Mouse (Mus musculus) heart, embryonic 13.5 days (tissue): ENCODE measurements around the gene Socs7. TPM values are rescaled to one million over a fixed set of nuclear protein-coding genes. Genes with fewer than 3 reads are reported as not detected.

Source experiments
- ATAC-seq: fragments of 200-750 bp; cut with Nextera tagmentation; 2 replicates; pipeline ENCODE4 v1.8.0; 2017; ENCODE audit warnings: moderate TSS enrichment; ENCODE audit not compliant: insufficient number of reproducible peaks, low FRiP score, low TSS enrichment; ENCODE audit errors: extremely low read depth
- H3K27ac ChIP-seq: fragments of 300-500 bp; sonication (generic); replicated peaks from 2 replicates; pipeline ENCODE4 v1.5.1; 2015; ENCODE audit warnings: moderate library complexity, mild to moderate bottlenecking, inconsistent platforms
- H3K27me3 ChIP-seq: fragments of 300-500 bp; sonication (generic); replicated peaks from 2 replicates; pipeline ENCODE4 v1.6.1; 2015; ENCODE audit warnings: mild to moderate bottlenecking, inconsistent platforms
- H3K36me3 ChIP-seq: fragments of 300-500 bp; sonication (generic); 2 replicates; pipeline ENCODE4 v1.6.1; 2015; ENCODE audit warnings: mild to moderate bottlenecking, inconsistent platforms
- H3K4me1 ChIP-seq: fragments of 300-500 bp; sonication (generic); 2 replicates; pipeline ENCODE4 v1.6.1; 2015; ENCODE audit warnings: inconsistent platforms
- H3K4me2 ChIP-seq: fragments of 300-500 bp; sonication (generic); 2 replicates; pipeline ENCODE4 v1.6.1; 2015; ENCODE audit warnings: inconsistent platforms, mild to moderate bottlenecking, moderate library complexity
- H3K4me3 ChIP-seq: fragments of 300-500 bp; sonication (generic); 2 replicates; pipeline ENCODE4 v1.5.1; 2015; ENCODE audit warnings: moderate library complexity, mild to moderate bottlenecking, inconsistent platforms
- H3K9ac ChIP-seq: fragments of 300-500 bp; sonication (generic); 2 replicates; pipeline ENCODE4 v1.6.1; 2015; ENCODE audit warnings: inconsistent platforms, mild to moderate bottlenecking, moderate library complexity
- H3K9me3 ChIP-seq: fragments of 300-500 bp; sonication (generic); 2 replicates; pipeline ENCODE4 v1.6.1; 2016; ENCODE audit warnings: inconsistent platforms
- WGBS: fragments of 180-500 bp; shearing (Covaris S2); methylation state at CpG from one replicate; pipeline ENCODE4 v1.1.7; 2015; ENCODE audit warnings: mixed read lengths; 5-methylcytosine and 5-hydroxymethylcytosine counted together
- polyA plus RNA-seq: library from polyadenylated mRNA; unstranded; fragments of >200 nt; fragmentation: Nextera tagmentation; extraction: Ambion mirVana; gene quantifications from 2 replicates; pipeline ENCODE4 v1.2.1, GENCODE M21; 2015

The Socs7 gene
- polyA plus RNA-seq, 1 experiment from 2014 or later: 3.4 TPM

DNA sequence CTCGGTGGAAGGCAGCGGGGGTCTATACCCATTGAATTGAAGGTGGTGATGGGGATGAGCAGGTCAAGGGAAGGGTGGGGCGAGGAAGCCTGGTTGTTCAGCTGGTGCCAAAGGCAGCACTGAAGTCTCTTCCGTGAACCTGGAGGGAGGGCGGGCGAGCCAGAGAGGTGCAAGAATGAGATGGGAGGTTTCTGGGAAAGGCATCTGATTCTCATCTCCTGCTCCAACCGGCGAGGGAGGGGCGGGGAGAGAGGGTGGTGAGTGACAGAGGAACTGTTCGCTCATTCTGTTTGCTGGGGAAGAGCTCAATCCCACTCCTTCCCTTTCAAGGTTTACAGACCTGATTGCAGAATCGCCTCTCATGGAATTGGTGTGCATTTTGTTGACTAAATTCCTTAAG is 31.3 kb downstream of the Socs7 start:
- no peak for ATAC-seq
- Histone ChIP-seq H3K36me3 (peaks cover 79% of the 10 kb centered on the region), H3K4me3 (no peak overlapping the region), H3K9ac (no peak overlapping the region), H3K4me2 (no peak overlapping the region), H3K27me3 (no peaks in the 10 kb centered on the region), H3K27ac (no peak overlapping the region), H3K9me3 (no peaks in the 10 kb centered on the region), H3K4me1 (peaks cover 38% of the 10 kb centered on the region)
- 52% methylated on average over 11 of the region's 11 CpGs for WGBS

DNA sequence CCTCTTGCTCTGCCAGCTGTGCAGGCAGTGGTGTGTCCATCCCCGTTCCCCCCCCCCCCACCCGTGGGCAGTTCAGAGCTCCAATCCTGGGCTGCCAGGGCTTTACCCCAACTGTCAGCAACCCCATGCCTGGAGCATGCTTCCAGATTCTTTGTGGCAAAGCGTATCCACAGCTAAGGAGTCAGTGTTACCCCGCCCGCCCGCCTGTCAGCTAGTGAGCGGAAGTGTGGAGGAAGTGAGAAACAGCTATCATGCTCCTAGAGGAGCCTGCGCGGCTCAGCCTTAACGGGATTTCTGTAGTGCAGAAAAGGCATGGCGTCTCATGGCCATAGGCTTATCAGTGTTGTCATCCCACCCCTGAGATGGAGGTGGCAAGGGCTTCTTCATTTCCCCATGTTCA is 31.8 kb downstream of the Socs7 start:
- Histone ChIP-seq H3K27ac (no peak overlapping the region), H3K4me2 (no peak overlapping the region), H3K4me1 (peaks cover 38% of the 10 kb centered on the region), H3K4me3 (no peak overlapping the region), H3K9me3 (no peaks in the 10 kb centered on the region), H3K27me3 (no peaks in the 10 kb centered on the region), H3K9ac (no peak overlapping the region), H3K36me3 (peaks cover 77% of the 10 kb centered on the region)
- no peak for ATAC-seq
- 51% methylated on average over 11 of the region's 11 CpGs for WGBS

DNA sequence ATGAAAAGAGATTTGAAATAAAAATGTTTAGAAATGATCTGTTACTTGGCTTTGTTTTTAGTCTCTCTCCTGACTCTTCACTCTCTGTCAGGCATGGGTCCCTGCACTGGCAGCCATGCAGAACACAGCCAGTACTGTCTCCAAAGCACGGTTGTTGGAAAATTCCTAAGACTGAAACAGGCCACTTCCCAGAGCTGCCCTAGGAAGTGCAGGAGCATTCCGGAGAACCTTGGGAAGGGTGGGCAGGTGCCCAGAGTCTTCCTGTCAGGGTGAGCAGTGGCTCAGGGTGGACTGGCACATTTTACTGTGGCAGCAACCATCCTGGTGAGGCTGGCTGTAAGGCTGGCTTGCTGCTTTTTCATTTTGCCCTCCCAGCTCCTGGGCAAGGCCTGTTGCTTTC is 36.2 kb downstream of the Socs7 start:
- Histone ChIP-seq H3K27me3 (no peaks in the 10 kb centered on the region), H3K27ac (no peak overlapping the region), H3K36me3 (peaks cover 36% of the 10 kb centered on the region), H3K4me3 (no peak overlapping the region), H3K9me3 (no peaks in the 10 kb centered on the region), H3K9ac (no peak overlapping the region), H3K4me1 (peaks cover 39% of the 10 kb centered on the region), H3K4me2 (no peak overlapping the region)
- no peak for ATAC-seq
- WGBS: 63% methylated on average over 2 of the region's 2 CpGs

DNA sequence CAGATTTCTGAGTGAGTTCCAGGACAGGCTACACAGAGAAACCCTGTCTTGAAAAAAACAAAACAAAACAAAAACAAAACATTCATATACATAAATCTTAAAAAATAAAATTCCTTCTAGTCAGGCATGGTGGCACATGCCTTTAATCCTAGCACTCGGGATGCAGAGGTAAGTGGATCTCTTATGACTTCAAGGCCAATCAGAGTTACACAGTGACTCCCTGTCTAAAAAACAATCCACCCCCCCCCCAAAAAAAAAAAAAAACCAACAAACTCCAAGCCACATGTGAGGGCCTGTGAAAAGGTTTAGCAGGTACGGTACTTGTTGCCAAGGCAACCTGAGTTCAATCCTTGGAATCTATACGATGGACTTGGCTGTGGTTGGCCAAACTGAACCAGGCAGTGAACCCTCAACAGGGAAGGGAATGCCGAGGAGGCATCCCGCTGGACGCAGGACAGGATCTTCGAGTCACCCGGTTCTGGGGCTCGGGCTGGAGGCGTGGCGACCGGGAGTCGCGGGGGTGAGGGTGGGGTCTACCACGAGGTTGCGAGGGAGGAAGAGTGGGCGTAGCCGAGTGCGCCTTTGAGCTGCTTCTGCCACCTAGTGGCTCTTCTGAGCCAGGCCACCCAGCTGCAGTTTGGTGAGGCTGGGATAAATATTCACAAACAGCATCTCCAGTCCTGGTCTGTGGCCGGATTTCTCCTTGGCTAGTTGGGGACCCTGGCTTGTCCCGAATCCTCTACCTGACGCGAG is 37.8 kb downstream of the Socs7 start:
- Histone ChIP-seq H3K27me3 (no peaks in the 10 kb centered on the region), H3K4me1 (peaks cover 44% of the 10 kb centered on the region), H3K36me3 (peaks cover 20% of the 10 kb centered on the region), H3K9ac (peak overlapping the region; percentile 48; the same call in 1 of the 2 replicates), H3K4me3 (peak overlapping the region; percentile 45), H3K9me3 (no peaks in the 10 kb centered on the region), H3K27ac (peak overlapping the region; percentile 32; the same call in 1 of the 2 replicates), H3K4me2 (peak overlapping the region; percentile 76)
- ATAC-seq: no peak; the same call in 1 of the 2 replicates
- 3% methylated on average over 23 of the region's 23 CpGs for WGBS

DNA sequence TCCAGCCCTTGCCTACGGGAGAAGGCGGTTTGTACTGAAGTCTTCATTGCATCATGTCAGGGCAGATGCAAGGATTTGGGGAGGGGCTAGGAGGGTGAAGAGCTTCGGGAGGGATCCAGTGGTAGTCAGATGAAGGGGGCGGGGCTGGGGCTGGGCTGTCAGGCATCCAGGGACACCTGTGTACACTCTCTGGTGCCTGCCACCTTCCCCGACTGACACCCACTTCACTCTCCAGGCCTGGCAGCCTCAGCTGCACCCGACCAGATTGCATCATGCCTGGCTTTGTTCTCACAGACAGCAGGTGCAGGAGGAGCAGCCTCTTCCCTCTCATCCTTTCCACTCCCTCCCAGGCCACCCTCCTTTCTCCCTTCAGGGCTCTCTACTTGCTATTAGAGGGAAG is 38.7 kb downstream of the Socs7 start:
- WGBS: 13% methylated on average over 6 of the region's 6 CpGs

DNA sequence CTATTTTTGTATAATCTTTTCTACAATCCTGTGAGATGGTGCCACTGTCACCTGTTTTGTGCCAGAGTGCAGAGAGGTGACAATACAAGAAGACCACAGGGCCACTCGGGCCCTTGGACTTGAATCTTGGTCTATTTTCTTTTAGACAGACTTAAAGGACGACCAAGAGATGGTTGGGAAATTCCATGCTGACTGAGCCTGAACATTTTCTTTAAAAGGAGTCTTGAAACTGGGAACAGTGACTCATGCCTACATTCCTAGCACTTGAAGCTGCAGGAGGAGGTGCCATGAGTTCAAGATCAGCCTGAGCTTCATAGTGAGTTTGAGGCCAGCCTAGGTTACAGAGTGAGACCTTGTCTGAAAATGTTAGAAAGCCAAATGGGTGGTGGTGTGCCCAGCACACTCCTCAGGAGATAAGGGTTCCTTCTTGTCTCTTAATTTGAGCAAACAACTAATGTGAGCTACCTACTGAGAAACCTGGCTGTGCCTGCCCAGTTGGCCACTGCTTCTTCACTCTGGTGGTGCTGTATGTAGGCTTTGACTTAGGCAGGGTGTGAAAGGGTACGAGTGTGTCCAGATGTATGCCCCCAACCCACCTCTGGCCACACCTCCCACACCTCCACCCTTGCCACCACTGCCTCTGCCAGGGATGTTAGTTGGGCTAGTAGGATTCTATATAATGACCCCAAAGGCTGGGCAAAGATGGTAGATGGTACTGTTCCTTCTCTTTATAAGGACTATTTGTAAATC is 39.5 kb downstream of the Socs7 start:
- ATAC-seq: no peak
- WGBS: 63% methylated on average over 3 of the region's 3 CpGs
- H3K4me1 ChIP-seq: peaks cover 61% of the 10 kb centered on the region

More for the DNA sequence above, 38.7 kb downstream of the Socs7 start:
- Histone ChIP-seq H3K4me1 (peaks cover 54% of the 10 kb centered on the region), H3K36me3 (peaks cover 10% of the 10 kb centered on the region), H3K27me3 (no peaks in the 10 kb centered on the region), H3K4me2 (peak overlapping the region; percentile 76; the same call in 1 of the 2 replicates), H3K27ac (peak overlapping the region; percentile 32), H3K4me3 (no peak overlapping the region), H3K9ac (0 out of 2 replicates have a peak overlapping the region, but pooled peaks have one; percentile 37), H3K9me3 (no peaks in the 10 kb centered on the region)
- no peak for ATAC-seq

DNA sequence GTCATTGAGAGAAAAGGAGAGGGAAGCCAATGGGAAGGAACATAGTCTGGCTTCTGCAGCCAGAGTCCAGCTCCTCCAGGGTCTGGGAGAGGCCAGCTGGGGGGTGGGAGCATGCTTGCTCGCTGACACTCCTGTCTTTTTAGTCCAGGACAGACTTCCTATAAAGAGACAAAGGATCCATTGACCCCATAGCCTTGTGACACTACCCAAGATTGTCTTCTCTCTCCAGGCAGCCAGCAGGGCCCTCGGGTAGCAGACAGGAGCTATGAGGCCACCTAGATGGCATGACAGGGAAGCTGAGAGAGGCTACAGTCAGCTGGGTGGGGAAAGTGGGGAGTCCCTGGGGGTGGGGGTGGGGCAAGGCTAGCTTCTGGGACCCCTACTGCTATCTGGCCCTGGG is 40.4 kb downstream of the Socs7 start:
- 34% methylated on average over 2 of the region's 2 CpGs for WGBS
- Histone ChIP-seq H3K27ac (no peak overlapping the region), H3K36me3 (peaks cover 4% of the 10 kb centered on the region), H3K27me3 (no peaks in the 10 kb centered on the region), H3K4me3 (no peak overlapping the region), H3K4me2 (no peak overlapping the region), H3K9me3 (no peaks in the 10 kb centered on the region), H3K9ac (no peak overlapping the region), H3K4me1 (peaks cover 70% of the 10 kb centered on the region)
- no peak for ATAC-seq

More for the DNA sequence above, 39.5 kb downstream of the Socs7 start:
- Histone ChIP-seq H3K27ac (peak overlapping the region; percentile 32; the same call in 1 of the 2 replicates), H3K4me2 (no peak overlapping the region), H3K9ac (no peak overlapping the region), H3K27me3 (no peaks in the 10 kb centered on the region), H3K9me3 (no peaks in the 10 kb centered on the region), H3K36me3 (peaks cover 7% of the 10 kb centered on the region), H3K4me3 (no peak overlapping the region)

DNA sequence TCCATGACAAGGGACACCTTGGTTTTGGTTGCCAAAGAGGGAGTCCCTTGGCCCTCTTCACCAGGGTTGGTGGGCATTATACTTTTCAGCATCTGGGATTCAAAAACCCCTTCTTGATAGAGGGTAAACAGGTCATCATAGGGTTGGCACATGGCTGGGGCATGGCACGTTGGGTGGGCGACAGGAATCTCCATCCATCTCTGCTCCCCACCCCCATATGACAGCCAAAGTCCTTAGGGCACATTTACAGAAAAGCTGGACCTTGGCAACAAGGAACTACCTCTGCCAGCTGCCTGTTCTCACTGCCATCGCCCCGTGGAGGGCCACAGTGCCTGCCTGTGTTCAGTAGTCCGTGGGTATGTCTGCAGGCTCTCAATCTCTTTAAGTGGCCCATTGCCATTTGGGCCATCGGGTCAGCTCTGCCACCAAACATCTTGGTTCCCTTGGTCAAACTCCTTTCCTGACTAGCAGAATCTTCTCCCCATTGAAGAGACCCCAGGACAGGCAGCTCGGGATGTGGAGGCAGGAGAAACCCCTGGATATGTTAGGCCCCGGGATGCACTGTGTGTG is 41.3 kb downstream of the Socs7 start:
- peak overlapping the region; percentile 83 for H3K9ac ChIP-seq
- H3K36me3 ChIP-seq: peaks cover 4% of the 10 kb centered on the region
- peak overlapping the region; percentile 65 for H3K4me3 ChIP-seq
- H3K4me2 ChIP-seq: peak overlapping the region; percentile 99
- no peaks in the 10 kb centered on the region for H3K27me3 ChIP-seq
- H3K4me1 ChIP-seq: peaks cover 74% of the 10 kb centered on the region
- no peak for ATAC-seq
- H3K27ac ChIP-seq: peak overlapping the region; percentile 24; the same call in 1 of the 2 replicates
- no peaks in the 10 kb centered on the region for H3K9me3 ChIP-seq
- WGBS: 44% methylated on average over 8 of the region's 8 CpGs

DNA sequence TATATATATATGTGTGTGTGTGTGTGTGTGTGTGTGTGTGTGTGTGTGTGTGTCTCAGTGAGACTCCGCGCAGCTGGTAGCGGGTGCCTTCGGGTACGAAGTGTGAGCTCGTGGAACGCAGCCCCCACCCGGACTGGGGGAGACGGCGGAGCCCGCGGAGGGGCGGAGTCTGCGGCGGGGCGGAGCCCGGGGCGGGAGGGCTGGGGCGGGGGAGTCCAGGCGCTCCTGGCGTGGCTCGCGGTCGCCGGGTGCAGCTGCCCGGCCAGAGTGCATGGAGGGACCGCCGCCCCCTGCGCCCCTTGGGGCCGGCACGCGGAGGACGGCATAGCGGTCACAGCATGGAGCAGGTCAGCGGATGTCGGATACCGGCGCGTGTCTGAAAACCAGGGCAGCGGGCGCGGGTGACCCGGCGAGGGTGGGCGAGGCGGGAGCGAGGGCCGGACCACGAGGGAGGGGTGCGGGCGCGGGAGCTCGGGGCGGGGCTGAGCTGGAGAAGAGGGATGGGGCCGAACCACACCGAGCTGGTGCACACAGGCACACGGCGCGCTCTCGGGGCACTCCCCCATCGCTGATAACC is 41.9 kb downstream of the Socs7 start:
- WGBS: under 1% methylated on average over 48 of the region's 61 CpGs
- peak; percentile 13; the same call in 1 of the 2 replicates for ATAC-seq
- peak overlapping the region; percentile 99 for H3K4me2 ChIP-seq
- H3K9me3 ChIP-seq: no peaks in the 10 kb centered on the region
- H3K9ac ChIP-seq: peak overlapping the region; percentile 83
- H3K4me3 ChIP-seq: peak overlapping the region; percentile 65
- no peak overlapping the region for H3K27ac ChIP-seq
- peaks cover 74% of the 10 kb centered on the region for H3K4me1 ChIP-seq
- no peaks in the 10 kb centered on the region for H3K27me3 ChIP-seq
- H3K36me3 ChIP-seq: no peaks in the 10 kb centered on the region

DNA sequence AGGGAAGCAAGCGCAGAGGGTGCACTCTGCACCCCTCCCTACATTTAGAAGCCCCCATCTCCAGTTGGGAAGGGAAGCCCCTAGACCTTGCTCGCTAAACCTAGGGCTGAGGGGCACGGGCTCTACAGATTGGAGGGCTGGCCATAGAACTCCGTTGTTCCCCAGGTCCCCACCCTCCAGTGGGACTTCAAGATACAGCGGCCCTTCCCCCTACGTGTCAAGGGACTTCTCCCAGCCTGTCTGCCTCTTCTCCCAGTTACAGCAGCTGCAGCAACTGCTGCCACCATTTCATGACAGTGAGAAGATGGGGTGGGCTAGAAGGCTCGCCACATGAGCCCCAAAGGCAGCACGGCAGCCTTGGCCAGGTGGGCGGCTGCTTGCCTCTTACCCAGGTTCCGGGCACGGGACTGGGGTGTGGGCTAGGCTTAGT is 42.4 kb downstream of the Socs7 start:
- Histone ChIP-seq H3K27ac (no peak overlapping the region), H3K9ac (peak overlapping the region; percentile 83), H3K4me2 (peak overlapping the region; percentile 99), H3K4me1 (peaks cover 74% of the 10 kb centered on the region), H3K36me3 (no peaks in the 10 kb centered on the region), H3K27me3 (no peaks in the 10 kb centered on the region), H3K4me3 (peak overlapping the region; percentile 65), H3K9me3 (no peaks in the 10 kb centered on the region)
- WGBS: 2% methylated on average over 11 of the region's 11 CpGs
- ATAC-seq: no peak
